Mouse (Mus musculus) MEL (cell line): ENCODE results near the gene Ggct.

ENCODE experiments used
- CTCF ChIP-seq, 3 experiments: IDR thresholded peaks in 2 of 3; conservative IDR thresholded peaks in 1 of 3; 2 replicates each; pipeline ENCODE4 v1.5.1; 2011 to 2012; ENCODE audit warnings: low read length in 3 of 3, low read depth in 2 of 3, mild to moderate bottlenecking in 2 of 3, improper control_type of control experiment in 1 of 3, inconsistent platforms in 1 of 3, mixed read lengths in 1 of 3, moderate library complexity in 1 of 3; ENCODE audit not compliant: control insufficient read depth in 1 of 3, insufficient read depth in 1 of 3, poor library complexity in 1 of 3, severe bottlenecking in 1 of 3
- E2F4 ChIP-seq: IDR thresholded peaks from 2 replicates; pipeline ENCODE4 v1.6.1; 2011; ENCODE audit warnings: low read depth, low read length, improper control_type of control experiment, borderline replicate concordance
- GABPA ChIP-seq: IDR thresholded peaks from 2 replicates; pipeline ENCODE4 v1.6.1; 2012; ENCODE audit warnings: low read depth, mild to moderate bottlenecking, inconsistent platforms, low read length, improper control_type of control experiment, moderate library complexity
- GATA1 ChIP-seq: IDR thresholded peaks from 2 replicates; pipeline ENCODE4 v1.6.1; 2011; ENCODE audit warnings: low read depth, low read length, improper control_type of control experiment
- HCFC1 ChIP-seq: IDR thresholded peaks from 2 replicates; pipeline ENCODE4 v1.6.1; 2012; ENCODE audit warnings: low read depth, mild to moderate bottlenecking, inconsistent platforms, low read length, improper control_type of control experiment, moderate library complexity
- MAFK ChIP-seq: IDR thresholded peaks from 2 replicates; pipeline ENCODE4 v1.6.1; 2011; ENCODE audit warnings: low read depth, mild to moderate bottlenecking, low read length, improper control_type of control experiment, borderline replicate concordance
- MAX ChIP-seq: IDR thresholded peaks from 2 replicates; pipeline ENCODE4 v1.6.1; 2011; ENCODE audit warnings: low read length, improper control_type of control experiment
- POLR2A ChIP-seq, 2 experiments: IDR thresholded peaks; 2 replicates each; pipeline ENCODE4 v1.6.1; 2011 to 2012; ENCODE audit warnings: low read length in 2 of 2, mild to moderate bottlenecking in 2 of 2, control low read depth in 1 of 2, improper control_type of control experiment in 1 of 2, low read depth in 1 of 2, moderate library complexity in 1 of 2; ENCODE audit not compliant: control insufficient read depth in 1 of 2, insufficient read depth in 1 of 2, poor library complexity in 1 of 2
- RCOR1 ChIP-seq: IDR thresholded peaks from 2 replicates; pipeline ENCODE4 v1.6.1; 2012; ENCODE audit warnings: low read depth, mild to moderate bottlenecking, inconsistent platforms, low read length, improper control_type of control experiment
- SMC3 ChIP-seq: IDR thresholded peaks from 2 replicates; pipeline ENCODE4 v1.6.1; 2011; ENCODE audit warnings: low read depth, low read length, improper control_type of control experiment
- TAL1 ChIP-seq: IDR thresholded peaks from 2 replicates; pipeline ENCODE4 v1.6.1; 2012; ENCODE audit warnings: mild to moderate bottlenecking, inconsistent platforms, low read length, moderate library complexity, mixed read lengths
- TCF12 ChIP-seq: IDR thresholded peaks from 2 replicates; pipeline ENCODE4 v1.6.1; 2014; ENCODE audit warnings: low read depth, mild to moderate bottlenecking, inconsistent platforms, low read length, improper control_type of control experiment, moderate library complexity
- ZC3H11A ChIP-seq: IDR thresholded peaks from 2 replicates; pipeline ENCODE4 v1.6.1; 2012; ENCODE audit warnings: low read depth, mild to moderate bottlenecking, inconsistent platforms, low read length, improper control_type of control experiment
- ZKSCAN1 ChIP-seq: IDR thresholded peaks from 2 replicates; pipeline ENCODE4 v1.6.1; 2012; ENCODE audit warnings: low read depth, mild to moderate bottlenecking, inconsistent platforms, low read length, improper control_type of control experiment, moderate library complexity

- no peak for TF ChIP-seq MAX
- no peak for TF ChIP-seq TAL1
- no peak for TF ChIP-seq CTCF (IDR thresholded peaks at IDR 0.05 in 2 of 3, conservative IDR thresholded peaks at IDR 0.05 in 1 of 3; ENCODE audit: control insufficient read depth in 1 of 3, insufficient read depth in 1 of 3, low read depth in 2 of 3, low read length in 3 of 3, poor library complexity in 1 of 3, severe bottlenecking in 1 of 3)
- no peak for TF ChIP-seq ZC3H11A
- no peak for TF ChIP-seq POLR2A (IDR thresholded peaks at IDR 0.05; ENCODE audit: control insufficient read depth in 1 of 2, insufficient read depth in 1 of 2, low read depth in 1 of 2, low read length in 2 of 2, poor library complexity in 1 of 2)
- no peak for TF ChIP-seq MAFK
- TF ChIP-seq RCOR1: no peak
- TF ChIP-seq ZKSCAN1: no peak
- TF ChIP-seq TCF12: no peak
- TF ChIP-seq GABPA: no peak
- TF ChIP-seq SMC3: no peak
- TF ChIP-seq GATA1: no peak
- no peak for TF ChIP-seq HCFC1
- TF ChIP-seq E2F4: no peak
Observed at GRCm38 (mm10) chr6:54944551-54944950, 48.2 kb downstream of the Ggct start.
